23 mouse cellular contexts compared by ENCODE assay signal in the genomic region with DNA sequence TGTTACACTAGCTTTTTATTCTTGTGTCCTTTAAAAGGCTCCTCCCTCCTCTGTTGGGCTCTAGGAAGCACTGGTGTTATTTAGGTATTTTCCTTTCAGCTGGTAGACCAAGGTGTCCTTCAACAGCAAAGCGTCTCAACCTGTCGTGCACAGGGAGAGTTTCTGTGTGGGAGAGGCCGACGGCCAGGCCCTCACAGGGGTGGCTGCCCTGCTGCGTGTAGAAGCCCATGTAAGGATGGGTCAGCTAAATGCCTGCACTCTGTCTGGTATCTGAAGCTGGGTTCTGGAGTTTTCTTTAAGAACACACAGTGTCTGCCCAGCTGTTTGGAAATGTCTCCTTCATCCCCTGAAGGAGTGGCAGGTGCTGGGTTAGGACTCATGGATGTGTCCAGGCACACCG. TPM values are rescaled to one million over a fixed set of nuclear protein-coding genes. Genes with fewer than 3 reads are reported as not detected.
A peak's percentile ranks its signal among the peaks of the same experiment; 100 is the strongest.
DNase-seq lines count a peak whose midpoint lies in the region; ATAC-seq and TF ChIP-seq lines count a peak whose summit lies in the region.
"Had no signal": no experiment of that assay in that cellular context is flagged by ENCODE, and none has a peak within 500 bp of the region (broad histone marks: within the 10 kb centered on the region; RNA-seq: fewer than 3 reads in every experiment).

No protein-coding gene starts in this region.

- no peak overlapping the region for H3K9ac ChIP-seq in heart, embryonic 12.5 days
- H3K9ac ChIP-seq in intestine, embryonic 14.5 days (ENCODE audit: low read length), result no peak overlapping the region
- H3K9ac ChIP-seq in intestine, embryonic 15.5 days, result no peak overlapping the region
- no peak overlapping the region for H3K9ac ChIP-seq in midbrain, embryonic 11.5 days (ENCODE audit: low read length)
- H3K9ac ChIP-seq in midbrain, postnatal 0 days (replicated peaks; ENCODE audit: low read length, poor library complexity, severe bottlenecking), result no peak overlapping the region

- peak; percentile 78 for DNase-seq in heart, adult 11 months
- DNase-seq in heart, embryonic 10.5 days (ENCODE audit: low spot score), result peak; percentile 61
- no peak for DNase-seq in heart, adult 18-20 months
- DNase-seq in intestine, embryonic 14.5 days (ENCODE audit: low spot score), result peak; percentile 45
- DNase-seq in midbrain, embryonic 11.5 days (ENCODE audit: low spot score, missing footprints), result peak; percentile 59
- DNase-seq in midbrain, postnatal 0 days (ENCODE audit: low spot score), result no peak
- DNase-seq: adrenal gland, adult 2 months; adrenal gland, adult 8-10 months; adrenal gland, postnatal 10 days; adrenal gland, postnatal 14 days; adrenal gland, postnatal 25 days; adrenal gland, postnatal 36 days; B cell, adult 2 months; cerebellum, adult 11 months; cerebellum, adult 11-12 months had no signal

- H3K9me3 ChIP-seq in heart, embryonic 12.5 days (replicated peaks), result no peaks in the 10 kb centered on the region; the same call in 1 of the 2 replicates
- H3K9me3 ChIP-seq in heart, embryonic 10.5 days, result no peaks in the 10 kb centered on the region
- no peaks in the 10 kb centered on the region for H3K9me3 ChIP-seq in intestine, embryonic 14.5 days (ENCODE audit: control insufficient read depth, low read length)
- H3K9me3 ChIP-seq in intestine, embryonic 15.5 days, result no peaks in the 10 kb centered on the region
- no peaks in the 10 kb centered on the region for H3K9me3 ChIP-seq in midbrain, embryonic 11.5 days (ENCODE audit: control insufficient read depth, low read length)
- no peaks in the 10 kb centered on the region for H3K9me3 ChIP-seq in midbrain, postnatal 0 days (ENCODE audit: low read length)

- ATAC-seq in heart, embryonic 12.5 days (ENCODE audit: insufficient number of reproducible peaks, low FRiP score), result no peak
- no peak for ATAC-seq in intestine, embryonic 14.5 days (replicated peaks; ENCODE audit: low FRiP score, low TSS enrichment, low read depth)
- no peak for ATAC-seq in intestine, embryonic 15.5 days
- ATAC-seq in midbrain, embryonic 11.5 days (ENCODE audit: low FRiP score), result no peak
- ATAC-seq in midbrain, postnatal 0 days (ENCODE audit: low FRiP score), result no peak
- ATAC-seq: activated CD4-positive, CD25-positive, alpha-beta regulatory T cell, adult 4 months; CD4-positive, CD25-positive, alpha-beta regulatory T cell, adult 4 months; Patski had no signal

- H3K27ac ChIP-seq in heart, embryonic 12.5 days (ENCODE audit: poor library complexity, severe bottlenecking), result no peak overlapping the region
- H3K27ac ChIP-seq in heart, embryonic 10.5 days, result no peak overlapping the region
- H3K27ac ChIP-seq in intestine, embryonic 14.5 days (ENCODE audit: low read depth), result no peak overlapping the region
- no peak overlapping the region for H3K27ac ChIP-seq in intestine, embryonic 15.5 days
- no peak overlapping the region for H3K27ac ChIP-seq in midbrain, embryonic 11.5 days (ENCODE audit: low read depth, low read length)
- no peak overlapping the region for H3K27ac ChIP-seq in midbrain, postnatal 0 days (ENCODE audit: low read depth, low read length)

- no peak overlapping the region for H3K4me3 ChIP-seq in heart, embryonic 12.5 days
- H3K4me3 ChIP-seq in heart, embryonic 10.5 days, result no peak overlapping the region
- no peak overlapping the region for H3K4me3 ChIP-seq in intestine, embryonic 14.5 days (ENCODE audit: low read depth, low read length)
- H3K4me3 ChIP-seq in intestine, embryonic 15.5 days (replicated peaks), result no peak overlapping the region
- no peak overlapping the region for H3K4me3 ChIP-seq in midbrain, embryonic 11.5 days (ENCODE audit: low read depth, low read length)
- H3K4me3 ChIP-seq in midbrain, postnatal 0 days (ENCODE audit: low read depth, low read length), result no peak overlapping the region

- TF ChIP-seq CTCF in midbrain, postnatal 0 days (IDR thresholded peaks at IDR 0.05), result no peak

- H3K4me1 ChIP-seq in heart, embryonic 12.5 days (replicated peaks), result no peaks in the 10 kb centered on the region
- H3K4me1 ChIP-seq in heart, embryonic 10.5 days, result 0 out of 2 replicates have a peak, but pooled peaks cover 8% of the 10 kb centered on the region
- no peaks in the 10 kb centered on the region for H3K4me1 ChIP-seq in intestine, embryonic 14.5 days (replicated peaks; ENCODE audit: control insufficient read depth, insufficient read depth, low read length)
- 0 out of 2 replicates have a peak, but pooled peaks cover 3% of the 10 kb centered on the region for H3K4me1 ChIP-seq in intestine, embryonic 15.5 days (replicated peaks)
- H3K4me1 ChIP-seq in midbrain, embryonic 11.5 days (ENCODE audit: control insufficient read depth, insufficient read depth, low read length), result no peaks in the 10 kb centered on the region
- no peaks in the 10 kb centered on the region for H3K4me1 ChIP-seq in midbrain, postnatal 0 days (ENCODE audit: insufficient read depth, low read length)

- H3K27me3 ChIP-seq in heart, embryonic 12.5 days (replicated peaks), result no peaks in the 10 kb centered on the region
- no peaks in the 10 kb centered on the region for H3K27me3 ChIP-seq in heart, embryonic 10.5 days (ENCODE audit: insufficient read depth, poor library complexity, severe bottlenecking)
- H3K27me3 ChIP-seq in intestine, embryonic 14.5 days (replicated peaks; ENCODE audit: control insufficient read depth, insufficient read depth, low read length), result no peaks in the 10 kb centered on the region
- H3K27me3 ChIP-seq in intestine, embryonic 15.5 days (replicated peaks), result no peaks in the 10 kb centered on the region
- no peaks in the 10 kb centered on the region for H3K27me3 ChIP-seq in midbrain, embryonic 11.5 days (ENCODE audit: control insufficient read depth, insufficient read depth, low read length)
- no peaks in the 10 kb centered on the region for H3K27me3 ChIP-seq in midbrain, postnatal 0 days (ENCODE audit: insufficient read depth, low read length)
- H3K27me3 ChIP-seq: CH12.LX, Patski had no signal

- H3K36me3 ChIP-seq in heart, embryonic 12.5 days, result no peaks in the 10 kb centered on the region
- peaks cover 2% of the 10 kb centered on the region; the same call in 1 of the 2 replicates for H3K36me3 ChIP-seq in heart, embryonic 10.5 days
- H3K36me3 ChIP-seq in intestine, embryonic 14.5 days (ENCODE audit: control insufficient read depth, insufficient read depth, low read length), result no peaks in the 10 kb centered on the region
- H3K36me3 ChIP-seq in intestine, embryonic 15.5 days, result no peaks in the 10 kb centered on the region
- H3K36me3 ChIP-seq in midbrain, embryonic 11.5 days (ENCODE audit: control insufficient read depth, insufficient read depth, low read length), result no peaks in the 10 kb centered on the region
- 0 out of 2 replicates have a peak, but pooled peaks cover under 1% of the 10 kb centered on the region for H3K36me3 ChIP-seq in midbrain, postnatal 0 days (ENCODE audit: insufficient read depth, low read length)
- H3K36me3 ChIP-seq: G1E had no signal

- WGBS in heart, embryonic 12.5 days, result 89% methylated on average over 6 of the region's 6 CpGs
- WGBS in heart, embryonic 10.5 days, result 92% methylated on average over 6 of the region's 6 CpGs
- WGBS in intestine, embryonic 14.5 days, result 86% methylated on average over 6 of the region's 6 CpGs
- WGBS in intestine, embryonic 15.5 days, result 91% methylated on average over 6 of the region's 6 CpGs
- 92% methylated on average over 6 of the region's 6 CpGs for WGBS in midbrain, embryonic 11.5 days
- 94% methylated on average over 6 of the region's 6 CpGs for WGBS in midbrain, postnatal 0 days

- H3K4me2 ChIP-seq in heart, embryonic 12.5 days, result no peak overlapping the region
- H3K4me2 ChIP-seq in intestine, embryonic 14.5 days (ENCODE audit: low read length), result no peak overlapping the region
- H3K4me2 ChIP-seq in intestine, embryonic 15.5 days (replicated peaks), result no peak overlapping the region
- H3K4me2 ChIP-seq in midbrain, embryonic 11.5 days, result no peak overlapping the region
- no peak overlapping the region for H3K4me2 ChIP-seq in midbrain, postnatal 0 days (ENCODE audit: low read depth, low read length, poor library complexity, severe bottlenecking)

RNA-seq across cellular contexts. Expression of gene Amigo2, which starts 43.3 kb away (rescaled TPM):
- 3.5 and 3.7 TPM in 2 replicates for polyA plus RNA-seq in heart, embryonic 12.5 days (2016; fragmentation: Nextera tagmentation; extraction: Ambion mirVana)
- polyA plus RNA-seq in heart, embryonic 10.5 days (2016; fragmentation: Nextera tagmentation; extraction: Ambion mirVana), result 3.2 and 4.6 TPM in 2 replicates
- 1 to 10 TPM; 4.6 to 5.5 TPM for total RNA-seq in heart, adult 18-20 months (2021)
- polyA plus RNA-seq in intestine, embryonic 14.5 days (2014; fragmentation: Nextera tagmentation; extraction: Ambion mirVana), result 6.8 and 7.5 TPM in 2 replicates
- 6.8 and 8.3 TPM in 2 replicates for polyA plus RNA-seq in intestine, embryonic 15.5 days (2015; fragmentation: Nextera tagmentation; extraction: Ambion mirVana)
- 5.9 and 6.6 TPM in 2 replicates for polyA plus RNA-seq in midbrain, embryonic 11.5 days (2014; fragmentation: Nextera tagmentation; extraction: Ambion mirVana)
- total RNA-seq in midbrain, postnatal 0 days (2014; rRNA removed), result 21.8 and 22.4 TPM in 2 replicates
- 17.4 and 20.1 TPM in 2 replicates for polyA plus RNA-seq in midbrain, postnatal 0 days (2015; fragmentation: Nextera tagmentation; extraction: Ambion mirVana)
- total RNA-seq: MEL had no signal
- polyA plus RNA-seq: G1E had no signal

RNA-seq across cellular contexts. Expression of gene Pced1b, which starts 43.4 kb away (rescaled TPM):
- 2.4 and 3.1 TPM in 2 replicates for polyA plus RNA-seq in heart, embryonic 12.5 days (2016; fragmentation: Nextera tagmentation; extraction: Ambion mirVana)
- polyA plus RNA-seq in heart, embryonic 10.5 days (2016; fragmentation: Nextera tagmentation; extraction: Ambion mirVana), result 2.3 and 2.4 TPM in 2 replicates
- total RNA-seq in heart, adult 18-20 months (2021), result 1 to 10 TPM; 1.9 to 4.4 TPM
- polyA plus RNA-seq in intestine, embryonic 14.5 days (2014; fragmentation: Nextera tagmentation; extraction: Ambion mirVana), result 4.9 and 5.7 TPM in 2 replicates
- 3.4 and 4.0 TPM in 2 replicates for polyA plus RNA-seq in intestine, embryonic 15.5 days (2015; fragmentation: Nextera tagmentation; extraction: Ambion mirVana)
- 3.6 and 4.0 TPM in 2 replicates for polyA plus RNA-seq in midbrain, embryonic 11.5 days (2014; fragmentation: Nextera tagmentation; extraction: Ambion mirVana)
- 8.8 and 10.4 TPM in 2 replicates for total RNA-seq in midbrain, postnatal 0 days (2014; rRNA removed)
- polyA plus RNA-seq in midbrain, postnatal 0 days (2015; fragmentation: Nextera tagmentation; extraction: Ambion mirVana), result 7.0 and 8.1 TPM in 2 replicates

Comparison
In these comparisons a context has a peak if more than half of its experiments do, and no peak if none do; other contexts are left out.
1. DNase-seq: peak in heart, adult 11 months (single experiment), heart, embryonic 10.5 days (single experiment), intestine, embryonic 14.5 days (single experiment) and midbrain, embryonic 11.5 days (single experiment); none in heart, adult 18-20 months (0 of 2) and midbrain, postnatal 0 days (single experiment).